Mouse (Mus musculus) liver, adult 10 weeks (tissue): ENCODE results near the gene Rpl36a-ps1. TPM values are rescaled to one million over a fixed set of nuclear protein-coding genes. Genes with fewer than 3 reads are reported as not detected.

Experiments
- polyA plus RNA-seq: library from polyadenylated mRNA; stranded (reverse); fragments of 350-450 nt; fragmentation: Illumina TruSeq; extraction: RNeasy Lipid Tissue Mini Kit (QIAGEN cat#74804); gene quantifications from one replicate; pipeline ENCODE4 v1.2.3, GENCODE M21; 2014; ENCODE audit warnings: low read depth, low replicate concordance

The Rpl36a-ps1 gene
- polyA plus RNA-seq = 17.9 TPM

GRCm38 (mm10) chr14:98994218-98994617 lies at the start of gene Rpl36a-ps1:
Gene Rpl36a-ps1, minus strand, starts transcription at chr14:98994318.

Other genes with a start within 250 kb of the Rpl36a-ps1 start
- 37.4 TPM for gene Mzt1, start 51.8 kb upstream of the Rpl36a-ps1 start, polyA plus RNA-seq
- 1.4 TPM for gene Bora, start 51.9 kb upstream of the Rpl36a-ps1 start, polyA plus RNA-seq
- 7.4 TPM for gene Pibf1, start 105.1 kb upstream of the Rpl36a-ps1 start, polyA plus RNA-seq
- gene Dis3, start 105.5 kb upstream of the Rpl36a-ps1 start, polyA plus RNA-seq = 13.6 TPM